ENCODE assay signal across 17 mouse cellular contexts in the genomic region with DNA sequence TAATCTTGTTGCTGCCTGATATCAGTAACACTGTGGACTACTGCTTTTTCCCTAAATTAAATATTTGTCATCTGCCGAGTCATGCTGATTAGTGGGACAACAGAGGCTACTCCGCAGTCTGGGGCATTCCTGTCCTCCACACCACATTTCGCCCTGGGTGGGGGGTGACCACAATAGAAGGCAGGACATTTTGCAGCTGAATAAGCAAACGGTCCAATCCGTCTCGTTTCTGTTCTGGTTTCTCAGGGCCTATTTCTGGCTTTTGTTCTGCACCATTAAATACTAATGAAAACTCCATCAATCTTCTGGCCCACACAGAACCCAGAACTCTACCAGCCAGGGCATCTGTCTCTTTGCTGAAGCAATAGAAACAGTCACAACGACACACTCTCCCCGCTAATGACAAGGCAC. TPM values are rescaled to one million over a fixed set of nuclear protein-coding genes. Genes with fewer than 3 reads are reported as not detected.
DNase-seq lines count a peak whose midpoint lies in the region; ATAC-seq and TF ChIP-seq lines count a peak whose summit lies in the region.
"Had no signal": no experiment of that assay in that cellular context is flagged by ENCODE, and none has a peak within 500 bp of the region (broad histone marks: within the 10 kb centered on the region; RNA-seq: fewer than 3 reads in every experiment).

No protein-coding gene starts in this region.

- H3K36me3 ChIP-seq in hindbrain, embryonic 10.5 days, result no peaks in the 10 kb centered on the region
- H3K36me3 ChIP-seq in hindbrain, postnatal 0 days (ENCODE audit: insufficient read depth, low read length), result no peaks in the 10 kb centered on the region
- H3K36me3 ChIP-seq in liver, embryonic 14.5 days (replicated peaks; ENCODE audit: control insufficient read depth, insufficient read depth, low read depth), result no peaks in the 10 kb centered on the region
- no peaks in the 10 kb centered on the region for H3K36me3 ChIP-seq in hindbrain, embryonic 14.5 days (replicated peaks; ENCODE audit: control insufficient read depth, insufficient read depth)
- H3K36me3 ChIP-seq in stomach, embryonic 15.5 days, result no peaks in the 10 kb centered on the region
- H3K36me3 ChIP-seq in forebrain, embryonic 12.5 days (replicated peaks), result no peaks in the 10 kb centered on the region
- H3K36me3 ChIP-seq: limb, embryonic 10.5 days; midbrain, embryonic 15.5 days had no signal

- H3K4me1 ChIP-seq in hindbrain, embryonic 10.5 days (replicated peaks), result peaks cover 10% of the 10 kb centered on the region
- H3K4me1 ChIP-seq in hindbrain, postnatal 0 days (ENCODE audit: insufficient read depth, low read length), result no peaks in the 10 kb centered on the region
- H3K4me1 ChIP-seq in liver, embryonic 14.5 days (replicated peaks; ENCODE audit: control insufficient read depth in 2 of 2, insufficient read depth in 2 of 2, low read length in 1 of 2), result peaks cover 0 to 7% of the 10 kb centered on the region in 2 experiments; a peak in 2 of 4 replicates
- peaks cover 4% of the 10 kb centered on the region; the same call in 1 of the 2 replicates for H3K4me1 ChIP-seq in hindbrain, embryonic 14.5 days (replicated peaks; ENCODE audit: control insufficient read depth, insufficient read depth, low read length)
- no peaks in the 10 kb centered on the region; the same call in 1 of the 2 replicates for H3K4me1 ChIP-seq in stomach, embryonic 15.5 days
- H3K4me1 ChIP-seq in forebrain, embryonic 12.5 days, result no peaks in the 10 kb centered on the region
- H3K4me1 ChIP-seq: midbrain, embryonic 15.5 days had no signal

- TF ChIP-seq CTCF in hindbrain, postnatal 0 days (IDR thresholded peaks at IDR 0.05; ENCODE audit: low read depth), result no peak
- no peak for TF ChIP-seq CTCF in liver, embryonic 14.5 days (IDR thresholded peaks at IDR 0.05; ENCODE audit: low read depth)

- H3K9ac ChIP-seq in hindbrain, postnatal 0 days (replicated peaks; ENCODE audit: low read length), result no peak overlapping the region
- H3K9ac ChIP-seq in liver, embryonic 14.5 days (replicated peaks), result no peak overlapping the region
- H3K9ac ChIP-seq in hindbrain, embryonic 14.5 days, result no peak overlapping the region
- H3K9ac ChIP-seq in stomach, embryonic 15.5 days, result no peak overlapping the region
- H3K9ac ChIP-seq in forebrain, embryonic 12.5 days, result no peak overlapping the region
- H3K9ac ChIP-seq: midbrain, embryonic 15.5 days had no signal

- 31% methylated on average over 8 of the region's 8 CpGs for WGBS in hindbrain, embryonic 10.5 days
- WGBS in hindbrain, postnatal 0 days, result 19% methylated on average over 8 of the region's 8 CpGs
- WGBS in liver, embryonic 14.5 days (ENCODE audit: insufficient replicate concordance), result 35% methylated on average over 8 of the region's 8 CpGs
- 17% methylated on average over 8 of the region's 8 CpGs for WGBS in hindbrain, embryonic 14.5 days
- 28% methylated on average over 8 of the region's 8 CpGs for WGBS in stomach, embryonic 15.5 days
- WGBS in forebrain, embryonic 12.5 days, result 53% methylated on average over 8 of the region's 8 CpGs

- ATAC-seq in hindbrain, postnatal 0 days, result no peak
- 0 out of 2 replicates have a peak, but pooled peaks have one; percentile 23 for ATAC-seq in liver, embryonic 14.5 days (ENCODE audit: insufficient read depth)
- ATAC-seq in hindbrain, embryonic 14.5 days (ENCODE audit: low FRiP score), result no peak; the same call in 1 of the 2 replicates
- peak; percentile 77 for ATAC-seq in stomach, embryonic 15.5 days (ENCODE audit: insufficient read depth, low FRiP score, low read depth)
- no peak for ATAC-seq in forebrain, embryonic 12.5 days (ENCODE audit: low FRiP score)
- ATAC-seq: inflammation-experienced regulatory T-cells, adult 6 months; lung, postnatal 0 days; midbrain, embryonic 15.5 days had no signal

- no peak overlapping the region for H3K27ac ChIP-seq in hindbrain, embryonic 10.5 days
- H3K27ac ChIP-seq in hindbrain, postnatal 0 days, result no peak overlapping the region; the same call in 1 of the 2 replicates
- no peak overlapping the region for H3K27ac ChIP-seq in liver, embryonic 14.5 days
- H3K27ac ChIP-seq in hindbrain, embryonic 14.5 days, result no peak overlapping the region
- peak overlapping the region; percentile 26; the same call in 1 of the 2 replicates for H3K27ac ChIP-seq in stomach, embryonic 15.5 days
- H3K27ac ChIP-seq in forebrain, embryonic 12.5 days, result no peak overlapping the region
- H3K27ac ChIP-seq: limb, embryonic 10.5 days; midbrain, embryonic 15.5 days had no signal

- no peak overlapping the region for H3K4me3 ChIP-seq in hindbrain, embryonic 10.5 days
- no peak overlapping the region for H3K4me3 ChIP-seq in hindbrain, postnatal 0 days (ENCODE audit: low read length)
- no peak overlapping the region for H3K4me3 ChIP-seq in liver, embryonic 14.5 days (ENCODE audit: insufficient read depth in 1 of 2, low read depth in 2 of 2, low read length in 2 of 2)
- no peak overlapping the region for H3K4me3 ChIP-seq in hindbrain, embryonic 14.5 days (replicated peaks; ENCODE audit: low read length)
- no peak overlapping the region for H3K4me3 ChIP-seq in stomach, embryonic 15.5 days (replicated peaks)
- no peak overlapping the region for H3K4me3 ChIP-seq in forebrain, embryonic 12.5 days (replicated peaks)
- H3K4me3 ChIP-seq: limb, embryonic 10.5 days; midbrain, embryonic 15.5 days had no signal

- peaks cover 9% of the 10 kb centered on the region; the same call in 1 of the 2 replicates for H3K27me3 ChIP-seq in hindbrain, embryonic 10.5 days (ENCODE audit: insufficient read depth, poor library complexity, severe bottlenecking)
- H3K27me3 ChIP-seq in hindbrain, postnatal 0 days (ENCODE audit: insufficient read depth, low read length), result no peaks in the 10 kb centered on the region
- no peaks in the 10 kb centered on the region for H3K27me3 ChIP-seq in liver, embryonic 14.5 days (ENCODE audit: control insufficient read depth, insufficient read depth, low read length)
- H3K27me3 ChIP-seq in hindbrain, embryonic 14.5 days (ENCODE audit: control insufficient read depth, insufficient read depth, low read length), result peaks cover 6% of the 10 kb centered on the region; the same call in 1 of the 2 replicates
- no peaks in the 10 kb centered on the region for H3K27me3 ChIP-seq in stomach, embryonic 15.5 days (replicated peaks)
- H3K27me3 ChIP-seq in forebrain, embryonic 12.5 days, result no peaks in the 10 kb centered on the region
- H3K27me3 ChIP-seq: midbrain, embryonic 15.5 days had no signal

- TF ChIP-seq EP300 in liver, embryonic 14.5 days (IDR thresholded peaks at IDR 0.05; ENCODE audit: low read depth), result no peak

- DNase-seq in hindbrain, embryonic 10.5 days (ENCODE audit: low spot score), result peak; percentile 21
- DNase-seq in hindbrain, postnatal 0 days (ENCODE audit: low spot score), result no peak
- no peak for DNase-seq in liver, embryonic 14.5 days (ENCODE audit: low read depth in 3 of 3, low spot score in 3 of 3)
- no peak for DNase-seq in liver
- DNase-seq in hindbrain, embryonic 14.5 days (ENCODE audit: low spot score), result peak; percentile 32
- no peak for DNase-seq in thymus, adult 18-20 months
- DNase-seq: adrenal gland, postnatal 14 days; right cerebral cortex, postnatal 4 days had no signal

- H3K4me2 ChIP-seq in hindbrain, postnatal 0 days (ENCODE audit: low read depth, low read length), result no peak overlapping the region
- no peak overlapping the region for H3K4me2 ChIP-seq in liver, embryonic 14.5 days (ENCODE audit: low read depth)
- H3K4me2 ChIP-seq in hindbrain, embryonic 14.5 days (replicated peaks), result no peak overlapping the region
- H3K4me2 ChIP-seq in stomach, embryonic 15.5 days, result peak overlapping the region; percentile 9; the same call in 1 of the 2 replicates
- no peak overlapping the region for H3K4me2 ChIP-seq in forebrain, embryonic 12.5 days
- H3K4me2 ChIP-seq: midbrain, embryonic 15.5 days had no signal

- H3K9me3 ChIP-seq in hindbrain, embryonic 10.5 days, result no peaks in the 10 kb centered on the region
- no peaks in the 10 kb centered on the region for H3K9me3 ChIP-seq in hindbrain, postnatal 0 days (ENCODE audit: low read length)
- H3K9me3 ChIP-seq in liver, embryonic 14.5 days (ENCODE audit: control insufficient read depth, low read length), result no peaks in the 10 kb centered on the region
- no peaks in the 10 kb centered on the region for H3K9me3 ChIP-seq in hindbrain, embryonic 14.5 days (ENCODE audit: control insufficient read depth, low read length)
- no peaks in the 10 kb centered on the region for H3K9me3 ChIP-seq in stomach, embryonic 15.5 days
- H3K9me3 ChIP-seq in forebrain, embryonic 12.5 days, result no peaks in the 10 kb centered on the region
- H3K9me3 ChIP-seq: limb, embryonic 10.5 days; midbrain, embryonic 15.5 days had no signal

RNA-seq across cellular contexts. Expression of gene Foxq1, which starts 24.3 kb away (rescaled TPM):
- polyA plus RNA-seq in hindbrain, embryonic 10.5 days (2016; fragmentation: Nextera tagmentation; extraction: Ambion mirVana), result 0.66 and 1.1 TPM in 2 replicates
- 4.4 and 5.7 TPM in 2 replicates for total RNA-seq in hindbrain, postnatal 0 days (2014; rRNA removed)
- polyA plus RNA-seq in hindbrain, postnatal 0 days (2015; fragmentation: Nextera tagmentation; extraction: Ambion mirVana), result 1.7 and 1.8 TPM in 2 replicates
- polyA plus RNA-seq in liver, embryonic 14.5 days (2012; rRNA removed), result 0.39 and 0.40 TPM in 2 replicates
- polyA plus RNA-seq in liver, embryonic 14.5 days (2014; fragmentation: Nextera tagmentation; extraction: Ambion mirVana), result 0.50 and 0.54 TPM in 2 replicates
- 2.9 and 3.1 TPM in 2 replicates for polyA plus RNA-seq in hindbrain, embryonic 14.5 days (2014; fragmentation: Nextera tagmentation; extraction: Ambion mirVana)
- 15.1 and 16.7 TPM in 2 replicates for polyA plus RNA-seq in stomach, embryonic 15.5 days (2015; fragmentation: Nextera tagmentation; extraction: Ambion mirVana)
- 1.6 and 2.0 TPM in 2 replicates for polyA plus RNA-seq in forebrain, embryonic 12.5 days (2016; fragmentation: Nextera tagmentation; extraction: Ambion mirVana)
- total RNA-seq: common myeloid progenitor, adult 5-6 weeks; gastrocnemius, postnatal 4 days had no signal
- polyA plus RNA-seq: inflammation-experienced regulatory T-cells, adult 6 months; limb, embryonic 10.5 days had no signal

RNA-seq across cellular contexts. Expression of gene A530084C06Rik, which starts 27.5 kb away (rescaled TPM):
- not detected in 2 replicates for polyA plus RNA-seq in hindbrain, embryonic 10.5 days (2016; fragmentation: Nextera tagmentation; extraction: Ambion mirVana)
- total RNA-seq in hindbrain, postnatal 0 days (2014; rRNA removed), result 1.1 and 1.3 TPM in 2 replicates
- polyA plus RNA-seq in hindbrain, postnatal 0 days (2015; fragmentation: Nextera tagmentation; extraction: Ambion mirVana), result not detected in 2 replicates
- polyA plus RNA-seq in liver, embryonic 14.5 days (2012; rRNA removed), result 0.04 and 0.06 TPM in 2 replicates
- not detected in 2 replicates for polyA plus RNA-seq in liver, embryonic 14.5 days (2014; fragmentation: Nextera tagmentation; extraction: Ambion mirVana)
- not detected in 2 replicates for polyA plus RNA-seq in hindbrain, embryonic 14.5 days (2014; fragmentation: Nextera tagmentation; extraction: Ambion mirVana)
- not detected in 2 replicates for polyA plus RNA-seq in stomach, embryonic 15.5 days (2015; fragmentation: Nextera tagmentation; extraction: Ambion mirVana)
- polyA plus RNA-seq in forebrain, embryonic 12.5 days (2016; fragmentation: Nextera tagmentation; extraction: Ambion mirVana), result not detected in 2 replicates
- total RNA-seq: adrenal gland, postnatal 14 days; common myeloid progenitor, adult 5-6 weeks; gastrocnemius, postnatal 4 days had no signal
- polyA plus RNA-seq: heart, embryonic 16.5 days; inflammation-experienced regulatory T-cells, adult 6 months; limb, embryonic 10.5 days; lung, postnatal 0 days; midbrain, embryonic 15.5 days had no signal

Comparison
In these comparisons a context has a peak if more than half of its experiments do, and no peak if none do; other contexts are left out.
1. DNase-seq: peak in hindbrain, embryonic 10.5 days (single experiment) and hindbrain, embryonic 14.5 days (single experiment); none in hindbrain, postnatal 0 days (single experiment), liver, embryonic 14.5 days (0 of 3), liver (single experiment) and thymus, adult 18-20 months (0 of 2).
2. ATAC-seq: peak in liver, embryonic 14.5 days (single experiment) and stomach, embryonic 15.5 days (single experiment); none in hindbrain, postnatal 0 days (single experiment), hindbrain, embryonic 14.5 days (single experiment) and forebrain, embryonic 12.5 days (single experiment).